Mouse (Mus musculus): ENCODE measurements around the gene Zfp36.

DNA sequence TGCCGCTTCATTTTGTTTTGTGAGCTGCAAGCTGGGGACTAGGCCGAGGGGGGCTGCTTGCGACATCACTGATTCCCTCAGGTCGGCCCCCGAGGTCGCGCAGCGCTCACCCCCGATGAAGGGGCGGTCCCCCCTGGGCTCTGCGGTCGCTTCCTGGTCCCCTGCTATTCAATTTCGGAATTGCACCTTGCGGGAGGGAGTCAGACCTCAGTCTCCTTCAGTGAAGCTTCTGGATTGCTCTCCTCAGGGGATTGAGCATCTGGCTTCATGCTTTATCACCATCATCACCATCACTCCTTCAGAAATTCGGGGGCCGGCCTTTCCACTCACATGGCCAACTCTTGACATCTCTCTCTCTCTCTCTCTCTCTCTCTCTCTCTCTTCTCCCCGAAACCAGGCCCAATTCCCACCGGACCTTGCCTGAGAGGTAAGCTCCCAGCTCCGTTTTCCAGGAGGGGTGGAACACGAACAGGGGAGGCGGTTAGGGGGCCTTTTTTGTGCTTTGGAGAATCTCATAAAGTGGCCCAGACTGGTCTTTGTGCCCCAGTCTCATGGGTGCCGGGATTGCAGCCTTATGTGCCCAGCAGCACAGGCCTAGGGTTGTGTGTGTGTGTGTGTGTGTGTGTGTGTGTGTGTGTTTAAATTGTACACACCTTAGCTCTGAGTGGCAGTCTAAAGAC, 13.4 kb upstream of the Zfp36 start:
- TF ChIP-seq CTCF (IDR thresholded peaks at IDR 0.05; ENCODE audit: borderline replicate concordance, insufficient read depth, low read length), result no peak
- TF ChIP-seq POLR2A (IDR thresholded peaks at IDR 0.05; ENCODE audit: low read depth, low read length), result no peak
